Mouse (Mus musculus) lung, postnatal 25 days (tissue): ENCODE data around the gene Uba6.

Source experiments
- DNase-seq: peaks from one replicate; pipeline ENCODE4 v3.0.0; 2022; ENCODE audit warnings: low spot score

The Uba6 gene

DNA sequence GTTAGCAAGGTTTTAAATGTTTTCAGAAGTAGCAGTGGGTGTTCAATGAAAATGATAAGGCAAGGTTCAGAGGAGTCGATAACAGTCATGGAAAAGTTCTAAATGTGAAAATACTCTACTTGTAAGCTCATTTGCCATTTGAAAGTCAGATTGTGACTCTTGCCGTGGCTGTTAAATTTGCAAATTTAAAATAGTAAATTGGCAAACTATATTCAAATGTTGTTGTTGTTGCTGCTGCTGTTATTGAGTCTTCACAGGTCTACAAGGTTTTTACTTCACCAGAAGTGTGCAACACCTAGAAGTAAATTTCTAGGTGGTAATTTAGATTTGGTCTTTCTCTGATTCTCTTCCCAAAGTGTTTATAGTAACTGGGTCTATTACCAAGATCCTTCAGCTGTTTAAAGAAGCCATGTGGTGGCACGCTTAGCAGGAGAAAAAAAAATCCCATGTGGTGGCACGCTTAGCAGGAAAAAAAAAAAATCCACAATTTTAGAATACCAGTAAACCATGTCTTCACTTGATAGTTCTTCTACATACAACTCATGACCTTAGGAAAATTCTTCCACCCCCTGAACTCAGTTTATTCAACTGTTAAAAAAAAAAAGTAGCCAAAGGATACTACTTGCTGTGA, 99.7 kb downstream of the Uba6 start:
- DNase-seq: no peak

DNA sequence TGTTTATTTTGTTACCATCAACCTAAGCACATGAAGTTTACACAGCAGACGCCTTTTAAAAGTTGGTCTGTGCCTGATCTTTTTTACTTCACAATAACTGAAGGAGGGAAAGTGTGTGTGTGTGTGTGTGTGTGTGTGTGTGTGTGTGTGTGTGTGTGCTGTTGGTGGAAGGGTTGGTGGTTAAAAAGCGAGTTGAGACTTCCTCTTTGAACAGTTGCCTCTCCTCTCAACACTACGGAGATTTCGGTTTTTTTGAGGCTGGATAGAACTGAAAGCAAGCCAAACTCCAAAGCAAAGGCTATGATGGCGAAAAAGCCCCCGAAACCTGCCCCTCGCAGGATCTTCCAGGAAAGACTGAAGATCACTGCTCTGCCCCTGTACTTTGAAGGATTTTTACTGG, 101.1 kb downstream of the Uba6 start, which contains the start of gene Stap1:
Gene Stap1 (plus strand): TSS at position 209 of the 400 bp plus-strand sequence.
- DNase-seq: peak; percentile 46

DNA sequence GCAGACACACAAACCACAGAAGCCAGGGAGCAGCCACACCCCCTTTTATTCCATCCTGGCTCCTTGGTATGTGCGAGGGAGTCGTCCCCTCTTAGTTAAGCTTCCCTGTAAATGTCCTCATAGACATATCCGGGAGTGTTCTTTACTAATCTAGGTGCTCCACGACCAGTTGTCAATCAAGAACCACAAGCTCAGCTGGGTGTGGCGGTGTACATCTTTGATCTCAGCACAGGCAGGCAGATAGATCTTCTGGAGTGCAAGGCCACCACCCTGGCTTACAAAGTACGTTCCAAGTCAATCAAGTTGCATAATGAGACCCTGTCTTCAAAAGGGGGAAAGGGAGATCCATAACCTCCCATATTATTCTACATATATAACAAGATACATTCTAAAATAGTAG, 103.5 kb downstream of the Uba6 start:
- DNase-seq: no peak

GRCm38 (mm10) chr5:86068451-86068850, 104.2 kb downstream of the Uba6 start:
- no peak for DNase-seq

- peak; percentile 90 for DNase-seq
Measured at GRCm38 (mm10) chr5:86066551-86066929, 106.1 kb downstream of the Uba6 start.

- DNase-seq: no peak
Measured at GRCm38 (mm10) chr5:86065876-86066550, 106.6 kb downstream of the Uba6 start.

GRCm38 (mm10) chr5:86065101-86065875, 107.3 kb downstream of the Uba6 start, which contains the start of gene Cenpc1:
Gene Cenpc1, minus strand, starts transcription at chr5:86065583.
- peak; percentile 98 for DNase-seq

- no peak for DNase-seq
Measured at GRCm38 (mm10) chr5:86063501-86063900, 109.1 kb downstream of the Uba6 start.
